Mouse (Mus musculus) adrenal gland, postnatal 4 days (tissue): Measurements from ENCODE around the gene Aff1. TPM values are rescaled to one million over a fixed set of nuclear protein-coding genes. Genes with fewer than 3 reads are reported as not detected.

Experiments
- DNase-seq, 2 experiments: peaks; one replicate each; pipeline ENCODE4 v3.0.0; 2021 to 2022; ENCODE audit warnings: low spot score in 2 of 2, mixed read lengths in 2 of 2
- total RNA-seq, 2 experiments: library from RNA; stranded (reverse); gene quantifications; 2 replicates each; pipeline ENCODE4 v1.2.3; 2021

The Aff1 gene
- total RNA-seq, 2 experiments from 2014 or later, result 37.5 to 43.3 TPM

DNA sequence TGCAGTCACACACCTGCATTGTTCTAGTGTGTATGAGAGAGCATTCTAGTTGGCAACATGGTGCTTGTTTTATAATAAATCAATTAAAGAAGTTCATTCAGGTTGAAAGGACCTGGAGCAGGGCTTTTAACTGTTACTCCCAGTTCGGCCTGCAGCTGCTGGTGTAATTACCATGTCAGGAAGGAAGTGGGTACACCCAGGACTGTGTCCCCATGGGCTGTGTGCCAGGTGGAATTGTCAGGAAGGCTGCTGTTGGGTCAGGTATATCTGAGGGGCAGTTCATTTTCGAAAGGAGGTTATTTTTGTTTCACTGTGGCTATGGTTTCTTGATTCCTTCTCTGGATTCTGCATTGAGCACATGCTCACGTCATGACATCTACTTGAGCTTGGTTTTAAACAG, 107.3 kb downstream of the Aff1 start:
- DNase-seq, result no peak

DNA sequence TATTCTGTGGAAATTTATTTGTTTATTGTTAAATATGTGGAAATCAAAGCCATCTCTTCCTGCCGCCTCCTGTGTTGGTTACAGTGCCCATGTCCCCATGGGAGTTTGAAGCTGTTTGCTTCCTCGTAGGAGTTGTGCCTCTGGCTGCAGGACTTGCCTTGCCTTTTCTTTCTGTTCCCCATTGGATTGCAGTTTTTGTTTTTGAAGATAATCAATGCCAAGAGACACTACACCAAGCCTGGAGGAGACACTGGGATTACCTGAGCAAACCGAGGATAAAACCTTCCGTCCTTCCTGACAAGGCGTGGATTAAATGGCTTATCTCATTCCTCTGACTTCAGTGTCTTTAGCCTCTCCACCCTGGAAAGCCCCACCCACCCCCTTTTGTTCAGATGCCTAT, 107.8 kb downstream of the Aff1 start:
- DNase-seq, result no peak

DNA sequence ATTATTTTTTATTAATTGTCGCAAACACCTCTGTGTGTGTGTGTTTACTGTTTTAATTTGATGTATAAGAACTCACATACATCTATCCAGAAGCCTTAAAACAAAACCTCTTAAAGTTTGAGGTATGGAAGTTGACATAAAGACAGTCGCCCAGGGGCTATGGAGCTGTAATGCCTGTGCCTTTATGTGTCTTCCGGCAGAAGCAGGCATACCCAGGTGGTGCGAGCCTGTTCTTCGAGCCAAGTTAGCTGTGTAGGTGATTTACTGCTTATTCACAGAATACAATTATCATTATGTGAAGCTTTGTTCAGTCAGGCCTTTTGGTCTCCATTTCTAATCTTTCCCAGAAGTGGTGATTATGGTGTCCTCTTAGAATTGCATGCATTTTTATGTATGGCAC, 111.2 kb downstream of the Aff1 start:
- DNase-seq, result no peak

DNA sequence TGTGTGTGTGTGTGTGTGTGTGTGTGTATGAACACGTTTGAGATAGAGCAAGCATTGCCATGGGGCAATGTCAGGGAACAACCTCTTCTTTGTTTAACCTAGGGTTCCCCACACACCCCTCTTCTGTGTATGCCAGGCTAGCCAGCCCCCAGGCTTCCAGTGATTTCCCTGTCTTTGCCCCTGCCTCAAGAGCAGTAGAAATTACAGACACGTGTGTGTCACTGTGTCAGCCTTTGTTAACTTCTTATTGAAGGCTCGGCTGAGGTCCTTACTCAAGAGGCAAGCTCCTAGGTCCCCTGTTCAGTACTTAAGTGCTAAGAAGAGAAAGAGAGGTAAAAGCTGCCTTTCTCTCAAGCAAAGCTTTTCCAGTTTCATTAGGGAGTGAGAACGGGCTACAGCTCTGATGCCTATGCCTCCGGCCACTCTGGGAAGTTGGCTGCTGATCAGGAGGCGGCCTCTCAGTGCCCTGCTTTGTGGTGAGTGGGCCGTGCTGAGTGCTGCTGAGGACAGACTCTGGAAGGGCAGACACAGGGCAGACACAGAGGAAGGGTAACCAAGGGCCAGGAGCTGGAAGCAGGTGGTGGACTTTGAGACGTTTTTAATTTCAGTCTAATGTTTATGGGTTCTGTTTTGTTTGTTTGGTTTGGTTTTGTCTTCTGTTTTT, 111.9 kb downstream of the Aff1 start:
- DNase-seq, result no peak

DNA sequence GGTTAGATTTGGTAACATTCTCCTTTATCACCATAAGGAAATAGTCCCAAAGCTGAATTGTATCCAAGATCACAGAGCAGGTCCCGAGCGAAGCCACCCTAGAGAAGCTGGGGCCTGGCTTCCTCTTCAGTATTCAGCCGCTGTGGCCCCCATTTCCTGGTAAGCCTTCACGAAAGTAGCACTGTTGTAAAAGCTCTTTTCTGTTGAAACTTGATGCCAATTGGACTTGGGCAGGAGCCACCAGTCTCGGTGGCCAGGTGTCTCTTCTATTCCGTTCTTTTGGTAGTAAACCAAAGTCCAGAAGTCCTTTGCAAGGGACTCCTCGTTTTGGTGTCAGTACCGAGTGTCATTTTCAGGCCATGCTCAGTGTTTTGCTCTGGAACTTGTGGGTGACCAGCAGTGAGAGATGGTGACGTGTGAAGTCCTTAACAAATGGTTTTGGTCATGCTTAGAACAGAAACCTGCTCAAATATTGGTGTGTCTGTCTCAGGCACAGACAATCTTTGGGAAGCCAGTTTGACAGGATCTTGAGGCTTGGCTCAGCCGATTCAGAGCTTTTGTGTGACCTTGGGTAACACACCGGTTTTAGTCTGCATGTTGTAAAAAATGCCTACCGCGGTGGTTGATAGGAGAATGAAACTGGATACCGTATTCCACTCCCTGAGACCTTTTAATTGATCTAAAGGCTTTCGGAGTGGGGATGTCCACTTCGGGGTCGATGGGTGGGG, 114.8 kb downstream of the Aff1 start:
- no peak for DNase-seq

DNA sequence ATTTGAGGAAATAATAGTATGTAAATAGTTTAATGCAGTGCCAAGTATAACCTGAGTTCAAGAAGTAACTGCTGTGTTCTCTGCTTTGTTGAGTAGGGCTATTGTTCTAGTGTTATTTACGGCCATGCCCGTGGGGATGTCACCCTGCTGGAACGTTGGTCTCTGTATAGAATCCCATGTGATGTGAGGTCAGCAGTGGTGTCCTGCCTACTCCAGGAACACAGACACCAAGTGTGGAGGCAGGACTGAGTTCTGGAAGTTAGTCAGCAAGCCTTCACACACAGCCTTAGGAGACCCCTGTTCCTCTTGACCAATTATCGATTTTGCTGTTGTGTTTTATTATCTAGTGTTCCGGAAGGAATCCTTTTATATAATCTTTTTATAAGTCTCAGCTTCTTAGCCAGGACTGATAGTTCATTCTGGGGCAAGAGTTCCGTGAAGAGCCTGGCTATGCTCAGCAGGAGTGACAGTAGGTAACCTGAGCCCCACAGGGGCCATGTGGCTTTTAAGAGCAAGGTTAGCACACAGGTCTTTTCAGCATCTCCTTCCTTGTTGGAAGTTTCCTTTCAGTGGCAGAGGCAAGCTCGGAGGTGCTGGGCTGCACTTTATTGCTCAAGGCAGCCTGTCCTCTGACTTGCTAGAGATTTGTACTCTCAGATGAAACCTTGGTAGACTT, 115.6 kb downstream of the Aff1 start:
- DNase-seq, result no peak

DNA sequence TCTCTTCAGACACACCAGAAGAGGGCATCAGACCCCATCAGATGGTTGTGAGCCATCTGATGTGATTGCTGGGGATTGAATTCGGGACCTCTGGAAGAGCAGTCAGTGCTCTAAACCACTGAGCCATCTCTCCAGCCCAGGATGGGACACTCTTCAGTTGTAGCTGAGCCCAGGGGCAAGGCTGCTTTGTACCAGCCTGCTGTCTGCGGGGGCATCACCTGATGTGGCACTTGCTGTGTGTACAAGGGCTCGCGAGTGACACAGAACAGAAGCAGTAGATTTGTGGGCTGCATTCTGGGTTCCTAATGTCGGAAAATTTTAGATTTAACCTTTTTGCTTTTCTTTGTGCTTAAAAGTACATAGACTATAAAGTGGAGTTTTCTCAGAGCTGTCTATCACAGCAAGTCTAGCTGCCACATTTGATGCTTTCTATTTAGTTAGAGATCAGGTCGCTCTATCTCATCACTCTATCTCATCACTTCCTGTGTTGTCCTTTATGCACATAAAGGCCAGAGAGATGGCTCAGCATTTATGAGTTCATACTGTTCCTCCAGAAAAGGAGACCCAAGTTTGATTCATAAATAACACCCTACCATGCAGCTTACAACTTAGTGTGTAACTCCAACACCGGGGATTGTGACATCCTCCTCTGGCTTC, 117.6 kb downstream of the Aff1 start:
- DNase-seq, result no peak

DNA sequence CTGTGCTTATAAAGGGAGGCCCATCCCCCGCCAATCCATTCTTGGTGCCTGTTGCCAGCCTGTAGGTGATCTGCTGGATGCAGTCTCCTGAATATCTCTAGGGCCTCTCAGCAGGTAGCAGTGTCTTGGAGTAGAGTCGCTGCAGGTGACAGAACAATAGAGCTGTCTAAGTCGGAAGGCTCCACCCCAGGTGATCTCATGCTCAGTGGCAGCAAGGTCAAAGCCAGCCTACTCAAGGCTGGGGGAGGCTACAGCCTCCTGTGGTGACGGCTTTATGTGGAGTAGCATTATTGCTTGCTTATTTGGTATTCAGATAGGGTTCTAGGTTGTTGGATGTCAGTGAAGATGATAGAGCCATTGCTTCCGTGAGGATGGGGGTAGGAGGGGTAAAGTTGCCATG, 121.1 kb downstream of the Aff1 start:
- no peak for DNase-seq

DNA sequence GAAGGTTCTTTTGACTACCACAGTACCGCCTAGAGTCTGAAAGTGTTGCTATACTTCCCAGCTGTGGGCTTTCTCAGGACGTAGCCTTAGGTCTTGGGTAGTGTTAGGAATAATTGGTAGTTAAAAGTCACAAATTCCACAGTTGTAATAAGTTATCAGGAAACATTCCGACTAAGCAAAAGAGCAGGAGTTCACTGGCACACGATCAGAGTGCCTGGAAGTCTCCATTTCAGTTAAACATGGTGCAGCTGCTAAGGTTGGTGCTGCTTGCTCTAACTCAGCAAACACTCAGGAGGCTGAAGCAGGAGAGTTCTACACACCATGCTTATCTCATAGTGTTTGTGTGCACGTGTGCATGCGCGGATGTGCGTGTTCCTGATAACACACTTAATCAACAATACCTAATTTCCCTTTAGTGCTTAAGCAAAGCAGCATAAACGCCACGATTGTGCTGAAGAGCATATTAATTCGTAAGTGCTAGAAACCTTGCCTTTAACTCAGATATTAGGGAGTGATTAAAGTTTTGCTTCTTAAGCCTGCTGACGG, 121.9 kb downstream of the Aff1 start:
- no peak for DNase-seq

DNA sequence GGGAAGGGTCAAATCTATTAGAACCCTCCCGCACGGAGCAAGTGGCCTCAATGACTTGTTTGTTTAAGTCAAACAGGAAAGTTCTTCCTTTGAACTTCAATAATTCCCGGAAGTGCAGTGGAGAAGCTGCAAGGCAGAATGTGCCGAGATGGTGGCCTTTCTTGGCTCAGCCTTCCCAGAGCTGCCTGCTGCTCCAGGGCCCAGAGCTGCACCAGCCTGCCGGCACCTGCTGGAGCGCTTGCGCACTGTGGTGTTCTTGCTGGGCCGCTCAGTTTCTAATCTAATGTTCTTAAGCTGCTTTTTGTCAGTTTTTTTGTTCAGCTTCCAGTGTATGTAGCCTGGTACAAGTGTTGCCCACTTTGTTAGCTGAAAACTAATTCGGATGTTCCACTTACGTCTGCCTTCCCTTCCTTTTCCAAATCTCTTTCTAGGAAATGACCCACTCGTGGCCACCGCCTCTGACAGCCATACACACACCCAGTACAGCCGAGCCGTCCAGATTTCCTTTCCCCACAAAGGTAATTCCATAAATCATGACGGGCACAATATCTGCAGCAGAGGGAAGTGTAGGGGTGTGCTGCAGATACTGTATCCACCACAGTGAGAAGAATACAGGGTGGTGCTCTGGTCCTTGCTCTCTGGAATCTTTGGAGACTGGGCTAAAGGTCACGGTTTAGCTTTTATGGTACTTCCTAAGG, 122.5 kb downstream of the Aff1 start:
- no peak for DNase-seq

DNA sequence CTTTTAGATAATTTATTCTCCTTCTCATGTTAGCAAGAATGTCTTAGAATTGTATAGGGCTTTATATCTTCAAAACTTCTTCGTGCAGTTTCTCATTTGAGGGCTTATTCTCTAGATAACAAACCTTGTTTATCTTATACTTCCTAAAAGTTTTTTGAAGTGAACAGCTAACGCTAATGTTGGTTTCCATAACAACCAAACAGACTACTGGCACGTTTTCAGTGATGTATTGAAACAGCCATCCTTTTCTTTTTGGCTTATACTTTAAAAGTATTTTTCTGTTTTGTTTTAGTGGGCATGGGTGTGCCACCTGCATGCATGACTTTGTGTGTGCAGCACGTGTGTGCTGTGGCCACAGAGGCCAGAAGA, 123.1 kb downstream of the Aff1 start:
- DNase-seq, result no peak

DNA sequence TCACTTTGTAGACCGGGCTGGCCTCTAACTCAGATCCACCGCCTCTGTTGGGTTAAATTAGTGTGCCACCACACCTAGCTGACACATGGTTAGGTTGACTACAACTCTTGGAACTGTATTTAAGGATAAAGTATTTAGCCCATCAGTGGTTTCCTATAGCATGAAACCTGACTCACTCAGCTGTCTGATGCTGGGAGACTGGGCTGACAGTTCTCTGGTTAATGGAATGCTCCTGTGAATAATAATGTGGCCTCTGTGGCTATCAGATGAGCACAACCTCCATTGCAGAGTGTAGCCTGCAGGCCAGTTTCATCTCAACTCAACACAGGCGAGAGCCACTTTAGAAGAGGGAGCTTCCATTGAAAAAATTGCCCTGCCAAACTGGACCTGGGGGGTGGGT, 124.5 kb downstream of the Aff1 start:
- DNase-seq, result no peak

DNA sequence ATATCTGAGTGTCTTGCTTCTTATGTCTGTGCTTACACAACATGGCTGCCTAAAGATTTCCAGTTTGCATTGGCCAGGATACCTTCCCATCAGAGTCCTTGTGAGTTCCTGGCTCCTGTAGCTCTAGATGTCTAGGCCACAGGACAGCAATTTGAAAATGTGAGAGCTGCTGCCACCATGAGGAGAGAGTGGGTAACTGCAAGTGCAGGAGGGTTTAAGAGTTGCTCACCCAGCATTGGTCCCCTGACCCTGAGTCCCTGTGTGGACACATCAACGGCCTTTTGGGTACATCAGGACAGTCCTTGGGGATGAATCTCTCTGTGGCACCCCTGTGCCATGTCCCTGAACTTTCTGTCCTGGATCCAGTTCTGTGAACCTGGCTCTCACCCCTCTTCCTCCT, 125.6 kb downstream of the Aff1 start:
- DNase-seq, result peak; percentile 54 to 69

DNA sequence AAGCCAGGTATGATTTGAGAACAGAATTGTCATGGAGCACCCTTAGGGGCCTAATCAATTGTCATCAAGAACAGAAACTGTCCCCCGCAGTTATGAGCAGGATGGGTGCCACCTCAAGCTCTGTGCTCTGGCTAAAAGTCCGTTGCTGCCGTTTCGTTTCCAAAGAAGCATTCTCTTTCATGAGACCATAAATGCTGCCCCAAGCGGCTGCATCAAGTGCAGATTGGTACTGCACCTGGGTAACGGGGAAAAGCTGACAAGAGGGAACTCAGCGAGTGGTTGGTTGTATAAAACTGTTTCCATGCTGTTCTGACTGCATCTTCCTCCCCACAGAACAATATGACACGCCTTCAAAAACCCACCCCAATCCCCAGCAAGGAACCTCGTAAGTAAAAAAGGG, 126.4 kb downstream of the Aff1 start:
- DNase-seq, result no peak

DNA sequence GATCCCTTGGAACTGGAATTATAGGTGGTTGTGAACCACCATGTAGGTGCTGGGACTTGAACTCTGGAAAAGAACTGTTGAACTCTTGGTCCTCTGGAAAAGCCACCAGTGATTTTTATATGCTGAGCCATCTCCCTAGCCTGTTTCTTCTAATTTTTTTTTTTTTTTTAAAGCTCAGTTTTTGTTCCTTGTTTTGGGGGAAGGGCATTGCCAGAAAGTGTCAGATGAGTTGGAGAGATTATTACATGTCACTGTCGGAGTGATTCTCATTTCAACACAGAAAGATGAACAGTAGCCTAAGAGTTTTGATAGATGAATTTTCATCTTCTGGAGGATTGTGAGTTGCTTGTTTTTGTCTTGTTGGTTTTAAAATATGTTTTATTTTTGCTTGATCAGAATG, 127.5 kb downstream of the Aff1 start:
- DNase-seq, result no peak

DNA sequence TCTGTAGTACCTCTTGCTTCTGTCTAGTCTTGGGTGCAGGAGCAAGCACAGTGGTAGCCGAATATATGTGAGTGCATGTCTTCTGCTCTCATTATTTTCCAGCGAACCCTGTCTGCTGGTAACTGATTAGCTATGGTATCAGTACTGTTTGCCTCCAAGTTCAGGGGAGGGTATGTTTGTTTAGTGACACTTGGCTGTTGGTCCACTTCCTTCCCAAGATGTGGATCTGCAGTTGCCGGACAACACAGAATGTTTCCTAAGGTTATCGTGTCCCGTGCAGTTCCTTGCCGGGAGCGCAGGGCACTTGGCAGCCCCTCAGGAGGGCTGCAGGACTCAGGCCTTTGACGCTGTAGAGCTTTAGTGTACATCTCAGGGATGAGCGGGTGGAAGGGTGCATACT, 128.9 kb downstream of the Aff1 start:
- DNase-seq, result no peak

DNA sequence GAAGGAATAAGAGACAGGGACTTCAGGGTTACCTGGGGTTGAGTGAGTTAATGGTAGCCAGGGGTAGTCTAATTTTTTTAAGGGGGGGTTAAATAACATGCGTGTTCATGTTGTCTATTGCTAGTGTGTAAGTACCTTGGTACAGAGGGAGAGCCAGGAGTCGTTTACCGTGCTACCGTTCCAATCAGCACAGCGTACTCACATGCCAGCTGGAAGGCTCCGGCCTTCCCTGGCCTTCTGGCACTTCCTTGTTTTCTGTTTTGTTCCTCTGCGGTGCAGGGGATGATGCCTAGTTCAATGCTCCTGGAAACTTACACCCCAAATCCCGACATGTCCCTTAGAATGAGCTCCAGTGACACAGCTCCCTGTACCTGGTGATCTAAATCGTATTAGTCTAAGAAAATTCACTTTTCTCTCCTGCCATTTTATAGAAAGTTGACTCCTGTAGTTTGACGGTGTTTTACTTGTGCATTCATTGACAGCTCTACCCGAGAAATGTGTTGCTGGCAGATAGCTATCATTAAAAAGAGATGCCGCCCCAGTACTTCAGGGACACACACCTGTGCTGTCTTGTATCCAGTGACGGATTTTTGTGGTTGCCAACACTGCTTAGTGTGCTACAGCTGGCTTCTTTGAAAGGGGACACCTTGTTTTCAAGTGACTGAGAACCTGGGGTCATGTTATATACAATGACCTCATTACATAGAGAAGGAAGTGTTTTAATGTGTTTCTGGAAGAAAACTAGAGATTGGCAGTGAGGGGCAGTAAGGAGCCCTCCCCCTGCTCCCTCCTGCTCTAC, 129.5 kb downstream of the Aff1 start:
- DNase-seq, result no peak

DNA sequence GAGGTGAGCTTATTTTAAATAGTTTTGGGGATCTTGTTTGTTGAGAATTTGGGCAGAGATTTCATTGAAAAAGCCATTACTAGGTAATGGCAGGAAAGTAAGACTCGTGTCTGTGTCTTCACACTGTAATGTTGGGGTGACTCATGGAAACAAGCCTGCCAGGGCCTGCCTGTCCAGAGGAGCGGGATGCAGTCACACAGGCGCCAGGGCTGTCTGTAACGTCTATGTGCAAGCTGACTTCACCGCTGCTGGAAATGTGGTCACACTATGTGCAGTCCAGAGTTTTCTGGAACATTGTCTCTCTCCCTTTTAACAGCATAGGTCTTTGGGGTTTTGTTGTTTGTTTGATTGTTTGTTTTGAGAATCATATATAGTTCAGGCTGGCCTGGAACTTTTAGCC, 130.8 kb downstream of the Aff1 start:
- DNase-seq, result no peak

DNA sequence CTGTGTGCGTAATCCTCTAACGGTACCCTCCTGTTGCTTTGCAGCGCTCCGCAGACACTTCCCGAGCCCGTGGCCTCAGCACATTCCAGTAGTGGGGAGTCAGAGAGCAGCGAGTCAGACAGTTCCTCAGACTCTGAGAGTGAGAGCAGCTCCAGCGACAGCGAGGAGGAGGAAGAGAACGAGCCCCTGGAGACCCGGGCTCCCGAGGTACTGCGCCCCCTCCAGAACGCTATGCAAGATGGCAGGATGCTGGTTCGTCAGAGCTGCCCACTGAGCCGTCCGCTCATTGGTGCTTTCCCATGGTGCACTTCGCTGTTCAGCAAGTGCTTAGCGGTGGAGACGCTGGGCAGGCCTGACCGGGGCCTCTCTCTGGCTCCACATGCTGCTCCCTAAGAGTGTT, 136.1 kb downstream of the Aff1 start:
- no peak for DNase-seq

DNA sequence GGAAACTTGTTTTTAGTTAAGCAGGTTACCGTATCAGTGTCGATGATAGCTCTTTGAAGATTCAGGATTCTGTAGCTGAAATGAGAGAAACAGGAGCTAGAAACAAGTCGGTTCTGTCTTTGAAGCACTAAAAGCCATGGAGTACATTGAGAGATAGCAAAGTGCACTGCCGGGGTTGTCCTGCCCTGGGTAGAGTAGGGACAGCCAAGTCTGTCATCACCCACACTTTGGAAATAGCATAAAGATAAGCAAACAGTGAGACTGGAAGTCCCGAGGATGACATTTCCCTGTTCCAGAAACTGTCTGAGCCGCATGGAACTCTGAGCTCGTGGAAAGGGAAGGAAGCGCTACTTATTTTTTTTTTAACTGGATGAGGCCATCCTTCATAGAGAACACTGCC, 136.6 kb downstream of the Aff1 start:
- no peak for DNase-seq
